Mouse (Mus musculus) brain, embryonic 14.5 days (tissue): ENCODE measurements around the gene Itih2. TPM values are rescaled to one million over a fixed set of nuclear protein-coding genes. Genes with fewer than 3 reads are reported as not detected.
A peak's percentile ranks its signal among the peaks of the same experiment; 100 is the strongest.

Source experiments
- DNase-seq: peaks from one replicate; pipeline ENCODE4 v3.0.0-alpha.2; 2011; ENCODE audit warnings: low read depth
- CTCF ChIP-seq: fragments of 200-500 bp; IDR thresholded peaks from 2 replicates; pipeline ENCODE4 v1.5.1; 2012; ENCODE audit warnings: inconsistent platforms, mild to moderate bottlenecking, moderate library complexity, borderline replicate concordance; ENCODE audit not compliant: insufficient read depth, insufficient read length; ENCODE audit errors: extremely low read depth
- POLR2A ChIP-seq: fragments of 200-500 bp; IDR thresholded peaks from 2 replicates; pipeline ENCODE4 v1.6.1; 2012; ENCODE audit warnings: mild to moderate bottlenecking, inconsistent platforms, borderline replicate concordance; ENCODE audit not compliant: poor library complexity, insufficient read depth, insufficient read length, severe bottlenecking; ENCODE audit errors: extremely low read depth
- polyA plus RNA-seq: library from polyadenylated mRNA; depleted of rRNA; stranded (reverse); fragments of >200 nt; gene quantifications from 2 replicates; pipeline ENCODE4 v1.2.3, GENCODE M21; 2012

The Itih2 gene
- polyA plus RNA-seq, 1 experiment: 1.6 TPM

DNA sequence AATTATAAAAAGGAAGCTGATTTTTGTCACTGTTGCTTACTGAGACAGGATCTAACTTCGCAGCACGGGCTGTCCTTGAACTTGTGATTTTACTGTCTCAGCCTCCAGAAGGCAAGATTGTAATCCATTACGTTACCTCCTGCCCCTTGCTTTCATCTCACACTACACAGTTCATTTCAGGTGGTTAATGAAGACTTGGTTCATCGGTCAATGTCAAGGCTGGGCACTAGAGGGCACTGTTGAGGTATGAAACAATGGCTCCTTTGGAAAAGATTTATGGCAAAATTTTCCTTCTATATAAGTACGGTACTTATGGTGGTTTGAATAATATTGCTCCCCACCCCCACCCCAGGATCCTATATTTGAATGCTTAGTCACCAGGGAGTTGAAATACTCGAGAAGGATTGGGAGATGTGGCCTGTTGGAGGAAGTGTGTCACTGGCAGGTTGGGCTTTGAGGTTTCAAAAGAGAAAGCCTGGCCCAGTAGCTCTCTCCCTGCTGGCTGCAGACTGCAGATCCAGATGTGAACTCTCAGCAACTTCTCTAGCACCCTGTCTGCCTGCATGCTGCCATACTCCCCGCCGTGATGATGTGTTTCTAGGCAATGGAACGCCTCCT, 32.5 kb downstream of the Itih2 start:
- DNase-seq: peak; percentile 75
- TF ChIP-seq CTCF (peak; percentile 72; the same call in 1 of the 2 replicates), POLR2A (no peak)

DNA sequence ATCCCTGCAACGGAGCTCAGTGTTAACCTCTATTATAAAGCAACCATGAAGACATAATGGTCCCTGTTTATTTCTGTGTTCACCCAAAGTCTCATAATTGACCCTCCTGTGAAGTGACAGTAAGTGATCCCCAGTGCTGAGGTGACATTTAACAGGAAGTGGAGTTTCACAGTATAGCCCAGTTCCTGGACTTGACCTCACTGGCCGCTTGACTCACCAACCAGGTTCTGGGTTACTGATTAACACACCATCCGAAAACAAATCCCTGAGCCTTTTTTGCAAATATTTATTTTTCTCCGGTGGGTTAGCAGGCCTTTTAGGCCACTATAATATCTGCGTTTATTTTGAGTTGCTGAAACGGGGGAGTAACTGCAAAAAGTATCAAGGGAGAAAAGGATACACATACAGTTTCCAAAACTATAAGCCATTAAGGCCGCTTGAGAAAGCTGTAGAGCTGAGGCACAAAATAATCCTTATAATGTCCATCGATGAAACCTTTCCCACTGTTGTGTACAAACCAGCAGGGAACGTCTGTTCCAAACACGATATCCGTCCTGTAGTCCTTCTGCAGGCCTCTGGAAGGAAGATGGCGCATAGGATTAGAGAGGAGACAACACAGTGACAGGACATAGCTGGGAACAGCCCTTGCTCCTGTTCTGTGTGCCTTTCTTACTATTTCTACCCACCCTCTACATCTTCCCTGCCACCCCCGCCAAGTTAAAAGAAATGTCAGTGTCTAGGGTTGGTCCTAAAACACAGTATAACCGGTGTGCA, 36.7 kb downstream of the Itih2 start:
- TF ChIP-seq POLR2A (no peak), CTCF (no peak)
- no peak for DNase-seq

DNA sequence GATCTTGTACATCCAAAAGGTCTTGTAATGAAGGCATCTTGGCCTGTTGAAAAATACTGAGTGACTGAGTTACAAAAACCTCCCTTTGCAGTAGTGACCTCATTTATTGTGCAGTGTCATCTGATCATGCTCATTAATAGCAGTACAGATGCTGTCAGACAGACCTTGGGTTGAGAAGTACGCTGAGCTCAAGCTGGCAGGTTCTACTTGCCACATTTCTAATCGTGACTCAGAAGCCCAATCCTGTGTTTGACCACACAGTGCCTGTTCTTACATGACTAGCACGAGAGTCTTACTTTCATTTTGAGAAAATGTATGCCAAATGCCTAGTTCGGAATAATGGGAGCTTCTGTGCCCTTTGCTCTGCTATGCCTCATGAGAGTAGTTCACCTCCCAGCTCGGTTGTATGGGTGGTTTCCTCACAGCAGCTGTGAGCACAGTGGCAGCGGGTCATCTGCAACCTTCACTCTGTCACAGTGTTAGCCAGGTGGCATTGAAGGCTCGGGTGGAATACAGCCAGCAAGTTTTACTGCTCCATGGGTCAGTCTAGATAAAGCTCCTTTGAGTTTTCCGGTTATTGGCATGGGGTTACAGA, 43.8 kb downstream of the Itih2 start:
- no peak for DNase-seq
- TF ChIP-seq CTCF: no peak
- TF ChIP-seq POLR2A: no peak

DNA sequence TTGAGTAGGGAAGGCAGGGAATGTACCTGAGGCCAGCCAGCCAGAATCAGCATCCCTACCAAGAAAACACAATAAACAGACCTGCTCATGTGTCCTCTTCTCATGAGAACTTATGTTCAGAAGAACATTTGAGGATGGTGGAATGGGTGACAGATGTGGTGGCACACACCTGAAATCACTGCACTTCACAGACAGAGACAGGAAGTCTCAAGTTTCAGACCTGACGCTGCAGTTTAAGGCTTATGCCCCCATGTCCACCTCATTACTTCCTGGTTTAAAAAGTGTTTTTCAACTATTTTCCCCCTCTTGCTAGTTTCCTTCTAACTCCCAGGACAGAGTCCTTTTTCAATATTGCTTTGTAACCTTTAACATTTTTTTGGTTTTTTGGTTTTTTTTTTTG, 48.5 kb downstream of the Itih2 start:
- no peak for DNase-seq
- TF ChIP-seq CTCF: no peak
- no peak for TF ChIP-seq POLR2A

DNA sequence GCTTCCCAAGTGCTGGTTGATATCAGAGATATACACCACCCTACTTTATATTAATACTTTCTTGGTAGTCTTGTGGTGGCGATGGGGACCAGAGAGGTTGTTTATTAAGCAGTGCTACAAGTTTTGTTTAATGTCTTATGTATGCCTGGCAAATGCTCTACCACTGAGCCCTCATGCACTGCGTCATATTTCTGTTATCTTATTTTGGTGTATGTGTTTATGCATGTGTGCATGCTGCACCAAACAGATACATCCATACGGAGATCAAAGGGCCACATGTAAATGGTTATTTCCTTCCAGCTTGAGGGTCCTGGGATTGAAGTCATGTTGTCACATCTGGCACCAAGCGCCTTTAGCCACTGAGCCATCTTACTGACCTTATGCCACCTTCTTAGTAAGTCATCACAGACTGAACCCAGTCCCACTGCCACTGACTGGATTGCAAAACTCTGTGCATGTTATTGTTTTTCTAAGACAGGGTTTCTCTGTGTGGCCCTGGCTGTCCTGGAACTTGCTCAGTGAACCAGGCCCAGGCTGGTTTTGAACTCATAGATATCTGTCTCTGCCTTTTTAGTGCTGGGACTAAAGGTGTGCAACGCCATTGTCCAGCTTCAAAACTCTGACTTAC, 49.6 kb downstream of the Itih2 start:
- TF ChIP-seq POLR2A (no peak), CTCF (no peak)
- DNase-seq: no peak

DNA sequence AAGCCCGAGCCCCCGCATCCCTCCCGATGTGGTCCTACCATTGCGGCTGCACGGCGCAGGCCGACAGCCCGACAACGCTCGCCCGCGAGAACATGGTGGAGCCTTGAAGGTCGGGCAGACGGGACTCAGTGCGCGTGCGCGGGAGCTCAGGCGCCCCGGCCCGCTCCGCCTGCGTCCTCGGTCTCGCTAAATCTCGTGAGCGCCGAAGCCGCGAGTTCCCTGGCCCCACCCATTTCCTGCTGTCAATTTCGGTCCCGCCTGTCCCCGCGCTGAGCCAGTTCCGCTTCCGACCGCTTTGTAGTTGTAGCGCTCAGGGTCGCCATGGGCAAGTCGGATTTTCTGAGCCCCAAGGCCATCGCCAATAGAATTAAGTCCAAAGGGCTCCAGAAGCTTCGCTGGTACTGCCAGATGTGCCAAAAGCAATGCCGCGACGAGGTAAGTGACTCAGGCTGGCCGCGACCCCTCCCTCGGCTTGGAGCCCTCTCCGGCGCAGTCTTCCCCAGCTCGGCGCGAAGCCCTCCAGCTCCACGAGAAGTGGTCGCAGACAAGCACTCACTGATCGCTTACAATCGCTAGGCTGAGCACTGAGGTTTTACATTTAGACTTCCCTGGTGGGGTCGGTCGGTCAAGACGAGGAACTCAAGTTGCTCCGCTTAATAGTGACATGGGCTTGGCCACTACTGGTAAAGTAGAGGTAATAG, 50.7 kb downstream of the Itih2 start, which contains the start of the genes Atp5c1 and Kin:
Gene Atp5c1 (minus strand): TSS at position 201 of the 701 bp plus-strand sequence.
Gene Kin (plus strand): TSS at position 284 of the 701 bp plus-strand sequence.
- DNase-seq: peak; percentile 99
- TF ChIP-seq CTCF: peak; percentile 56; the same call in 1 of the 2 replicates
- peak; percentile 80 for TF ChIP-seq POLR2A

DNA sequence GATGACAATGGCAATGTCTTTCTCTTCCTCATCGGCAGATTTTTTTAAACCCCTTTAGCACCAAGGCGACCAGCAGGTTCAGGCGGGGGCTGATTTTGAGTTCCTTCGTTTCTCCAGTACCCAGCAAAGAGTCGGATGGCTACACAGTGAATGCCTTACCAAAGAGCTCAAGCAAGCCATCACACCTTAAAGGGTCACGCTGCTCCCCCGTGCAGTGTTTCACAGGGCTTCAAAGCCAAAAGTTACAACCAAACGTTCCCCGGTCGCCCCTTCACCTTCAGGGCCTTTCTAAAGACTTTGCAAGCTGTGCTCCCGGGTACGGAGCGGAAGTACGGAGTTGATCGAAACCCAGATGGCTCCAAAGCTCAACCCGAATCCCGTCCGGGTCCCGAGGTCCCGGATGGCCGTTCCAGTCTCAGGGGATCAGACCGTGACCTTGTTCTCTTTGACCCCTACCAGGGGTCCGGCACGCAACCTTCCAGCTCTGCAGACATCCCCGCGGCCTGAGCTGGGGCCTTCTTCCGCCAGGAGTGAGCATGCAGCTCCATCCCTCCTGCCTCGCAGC, 51.4 kb downstream of the Itih2 start:
- TF ChIP-seq CTCF: no peak
- no peak for TF ChIP-seq POLR2A
- DNase-seq: no peak

DNA sequence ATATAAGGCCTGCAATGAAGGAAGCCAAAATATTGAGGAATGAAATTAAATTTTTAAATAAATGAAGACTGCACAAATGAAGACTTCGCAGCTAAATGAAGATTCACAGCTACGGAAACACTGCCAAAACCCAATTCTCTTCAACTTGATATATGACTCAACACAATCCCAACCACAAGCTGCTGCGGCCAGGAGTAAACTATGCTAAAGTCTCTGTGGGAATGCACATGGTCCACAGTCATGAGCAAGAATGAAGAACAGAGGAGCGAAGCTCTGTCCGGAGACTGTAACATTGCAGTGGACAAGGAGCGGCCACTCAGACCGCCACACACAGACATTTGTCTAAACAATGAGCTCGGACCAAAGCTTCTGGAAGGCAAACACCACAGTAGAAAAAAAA, 54.5 kb downstream of the Itih2 start:
- DNase-seq: no peak
- no peak for TF ChIP-seq POLR2A
- TF ChIP-seq CTCF: no peak

DNA sequence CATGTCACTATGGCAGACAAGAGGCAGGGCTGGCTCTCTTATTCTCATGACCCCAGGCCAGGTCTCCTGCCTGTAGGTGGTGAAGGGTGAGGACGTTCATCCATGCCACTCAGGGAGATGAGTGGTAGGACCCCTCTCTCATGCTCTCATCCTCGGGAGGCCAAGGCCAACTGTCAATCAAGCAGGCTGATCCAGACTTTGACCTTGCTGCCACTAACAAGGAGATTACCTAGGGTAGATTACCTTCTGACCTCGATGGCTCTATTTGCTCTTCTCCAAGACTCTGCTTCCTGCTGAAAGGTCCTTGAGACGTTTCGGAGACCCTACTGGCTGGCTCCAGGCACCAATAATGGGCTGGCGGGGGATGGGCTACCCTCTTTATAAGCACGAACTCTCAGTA, 56.7 kb downstream of the Itih2 start:
- no peak for TF ChIP-seq CTCF
- no peak for TF ChIP-seq POLR2A
- DNase-seq: no peak

DNA sequence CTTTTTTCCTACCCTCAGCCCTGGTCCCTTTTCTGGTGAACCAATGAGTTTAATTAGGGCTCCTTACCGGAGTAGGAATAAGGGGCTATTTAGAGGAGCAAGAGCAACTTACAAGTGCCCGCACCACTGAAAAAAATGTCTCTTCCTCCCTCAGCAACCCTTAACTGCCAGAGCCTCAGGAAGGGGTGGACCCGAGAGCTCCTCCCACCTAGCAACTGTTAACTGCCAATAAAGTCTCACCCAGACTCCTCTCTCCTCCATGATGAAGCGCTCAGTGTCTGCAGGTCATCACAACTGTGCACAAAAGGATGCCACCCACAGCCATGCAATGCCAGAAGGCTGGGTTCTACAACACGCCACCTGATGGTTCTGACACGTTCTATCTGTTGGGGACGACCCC, 59.4 kb downstream of the Itih2 start:
- TF ChIP-seq CTCF (no peak), POLR2A (no peak)
- DNase-seq: no peak
